Mouse (Mus musculus) embryonic facial prominence, embryonic 10.5 days (tissue): Measurements from ENCODE around the gene Gpnmb. TPM values are rescaled to one million over a fixed set of nuclear protein-coding genes. Genes with fewer than 3 reads are reported as not detected.

Source experiments
- DNase-seq: peaks from one replicate; pipeline ENCODE4 v3.0.0-alpha.2; 2017; ENCODE audit warnings: low spot score
- H3K27ac ChIP-seq: fragments of 300-500 bp; sonication (generic); replicated peaks from 2 replicates; pipeline ENCODE4 v1.5.1; 2016; ENCODE audit warnings: mild to moderate bottlenecking
- H3K27me3 ChIP-seq: fragments of 300-500 bp; sonication (generic); replicated peaks from 2 replicates; pipeline ENCODE4 v1.6.1; 2016; ENCODE audit warnings: low read depth, mild to moderate bottlenecking; ENCODE audit not compliant: poor library complexity, severe bottlenecking
- H3K36me3 ChIP-seq: fragments of 300-500 bp; sonication (generic); replicated peaks from 2 replicates; pipeline ENCODE4 v1.6.1; 2016; ENCODE audit warnings: mild to moderate bottlenecking, moderate library complexity
- H3K4me1 ChIP-seq: fragments of 300-500 bp; sonication (generic); 2 replicates; pipeline ENCODE4 v1.6.1; 2016
- H3K4me3 ChIP-seq: fragments of 300-500 bp; sonication (generic); 2 replicates; pipeline ENCODE4 v1.5.1; 2016; ENCODE audit warnings: mild to moderate bottlenecking, moderate library complexity
- H3K9me3 ChIP-seq: fragments of 300-500 bp; sonication (generic); 2 replicates; pipeline ENCODE4 v1.6.1; 2016; ENCODE audit warnings: mild to moderate bottlenecking
- WGBS: fragments of 180-500 bp; shearing (Covaris S2); methylation state at CpG from one replicate; pipeline ENCODE4 v1.1.7; 2016; 5-methylcytosine and 5-hydroxymethylcytosine counted together
- polyA plus RNA-seq: library from polyadenylated mRNA; unstranded; fragments of >200 nt; fragmentation: Nextera tagmentation; extraction: Ambion mirVana; gene quantifications from 2 replicates; pipeline ENCODE4 v1.2.1, GENCODE M21; 2016

Gene Gpnmb
- polyA plus RNA-seq, 1 experiment from 2014 or later: 2.7 TPM

DNA sequence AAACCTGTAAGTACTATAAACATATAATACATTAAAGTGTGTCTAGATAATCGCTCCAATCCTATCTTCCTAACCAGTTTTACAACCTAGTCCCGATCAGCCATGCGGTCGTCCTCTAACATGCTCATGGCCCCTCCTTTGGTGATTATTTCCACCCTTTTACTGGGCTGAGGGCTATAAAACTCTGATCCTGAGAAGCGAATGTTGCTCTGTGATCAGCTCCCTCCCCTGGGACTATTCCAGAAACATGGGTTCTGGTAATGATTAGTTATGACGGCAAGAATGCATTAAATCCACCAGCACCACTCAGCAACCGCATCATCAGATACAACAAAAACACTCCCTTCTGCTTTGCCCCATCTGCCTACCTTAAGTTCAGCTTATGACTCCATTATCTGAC, 77.5 kb downstream of the Gpnmb start:
- no peaks in the 10 kb centered on the region for H3K9me3 ChIP-seq
- no peak overlapping the region for H3K27ac ChIP-seq
- peaks cover 96% of the 10 kb centered on the region for H3K36me3 ChIP-seq
- 81% methylated on average over 7 of the region's 7 CpGs for WGBS
- H3K4me3 ChIP-seq: no peak overlapping the region
- H3K27me3 ChIP-seq: no peaks in the 10 kb centered on the region
- DNase-seq: no peak
- H3K4me1 ChIP-seq: no peaks in the 10 kb centered on the region

GRCm38 (mm10) chr6:49114457-49114856, 78.1 kb downstream of the Gpnmb start:
- Histone ChIP-seq H3K4me3 (no peak overlapping the region), H3K27ac (no peak overlapping the region), H3K27me3 (no peaks in the 10 kb centered on the region), H3K4me1 (no peaks in the 10 kb centered on the region), H3K36me3 (peaks cover 93% of the 10 kb centered on the region), H3K9me3 (no peaks in the 10 kb centered on the region)
- no peak for DNase-seq
- 82% methylated on average over 6 of the region's 6 CpGs for WGBS

- no peaks in the 10 kb centered on the region for H3K4me1 ChIP-seq
- H3K27ac ChIP-seq: no peak overlapping the region
- H3K27me3 ChIP-seq: no peaks in the 10 kb centered on the region
- 83% methylated on average over 5 of the region's 5 CpGs for WGBS
- H3K36me3 ChIP-seq: peaks cover 92% of the 10 kb centered on the region
- no peaks in the 10 kb centered on the region for H3K9me3 ChIP-seq
- DNase-seq: no peak
- no peak overlapping the region for H3K4me3 ChIP-seq
These were observed 79.2 kb downstream of the Gpnmb start for GRCm38 (mm10) chr6:49115550-49115949.

DNA sequence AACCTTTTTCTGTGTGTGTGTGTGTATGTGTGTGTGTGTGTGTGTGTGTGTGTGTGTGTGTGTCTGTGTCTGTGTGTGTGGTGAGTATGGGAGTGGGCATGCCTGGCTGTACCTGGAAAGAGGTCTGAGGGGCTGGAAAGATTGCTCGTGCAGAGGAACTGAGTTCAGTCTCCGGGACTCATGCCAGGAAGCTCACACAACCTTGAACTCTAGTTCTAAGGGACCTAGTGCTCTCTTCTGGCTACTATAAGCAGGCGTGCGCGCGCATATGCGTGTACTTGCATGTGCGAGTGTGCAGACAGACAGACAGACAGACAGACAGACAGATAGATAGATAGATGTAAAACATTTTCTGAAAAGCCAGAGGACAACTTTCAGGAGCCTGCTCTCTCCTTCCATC, 79.9 kb downstream of the Gpnmb start:
- Histone ChIP-seq H3K9me3 (no peaks in the 10 kb centered on the region), H3K4me1 (no peaks in the 10 kb centered on the region), H3K27me3 (no peaks in the 10 kb centered on the region), H3K4me3 (no peak overlapping the region), H3K36me3 (peaks cover 91% of the 10 kb centered on the region), H3K27ac (no peak overlapping the region)
- DNase-seq: no peak
- WGBS: 94% methylated on average over 8 of the region's 8 CpGs

- WGBS: 85% methylated on average over 8 of the region's 8 CpGs
- H3K36me3 ChIP-seq: peaks cover 88% of the 10 kb centered on the region
- H3K27ac ChIP-seq: no peak overlapping the region
- H3K4me3 ChIP-seq: no peak overlapping the region
- H3K27me3 ChIP-seq: no peaks in the 10 kb centered on the region
- H3K4me1 ChIP-seq: no peaks in the 10 kb centered on the region
- no peaks in the 10 kb centered on the region for H3K9me3 ChIP-seq
- no peak for DNase-seq
These were observed 82.1 kb downstream of the Gpnmb start for GRCm38 (mm10) chr6:49118446-49118845.

DNA sequence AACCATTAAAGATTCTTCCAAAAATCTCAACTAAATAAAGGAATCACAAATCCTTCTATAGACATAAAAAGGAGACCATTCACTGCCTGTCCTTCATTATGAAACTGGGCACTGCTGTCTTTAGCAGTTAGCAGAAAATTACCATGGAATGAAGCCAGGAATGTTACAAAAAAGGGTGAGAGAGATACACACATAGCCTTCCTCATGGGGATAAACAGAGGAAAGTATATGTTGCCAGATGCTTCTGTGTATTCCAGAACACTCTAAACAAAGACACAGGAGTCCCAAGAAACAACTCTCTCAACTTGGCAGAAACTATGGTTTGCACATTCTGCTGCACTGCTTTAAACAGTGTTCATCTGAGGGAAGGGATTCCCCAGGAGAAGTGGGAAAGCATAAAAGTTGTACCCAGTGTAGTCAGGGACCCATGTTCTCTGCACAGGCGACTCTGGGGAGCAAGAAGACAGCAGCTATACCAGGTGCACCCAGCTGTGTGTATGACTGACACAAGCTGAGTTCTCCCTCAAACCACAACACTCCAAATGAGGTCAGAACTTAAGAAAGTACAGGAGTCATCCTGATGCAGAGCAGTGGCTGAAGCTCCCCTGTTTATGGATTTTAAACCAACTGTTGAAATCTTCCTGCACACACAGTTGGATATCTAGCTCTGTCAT, 83.3 kb downstream of the Gpnmb start:
- no peaks in the 10 kb centered on the region for H3K9me3 ChIP-seq
- no peaks in the 10 kb centered on the region for H3K4me1 ChIP-seq
- peaks cover 87% of the 10 kb centered on the region for H3K36me3 ChIP-seq
- no peak for DNase-seq
- H3K27ac ChIP-seq: no peak overlapping the region
- no peak overlapping the region for H3K4me3 ChIP-seq
- no peaks in the 10 kb centered on the region for H3K27me3 ChIP-seq
- 87% methylated on average over 1 of the region's 1 CpGs for WGBS

GRCm38 (mm10) chr6:49120370-49120769, 84.0 kb downstream of the Gpnmb start:
- Histone ChIP-seq H3K4me1 (no peaks in the 10 kb centered on the region), H3K9me3 (no peaks in the 10 kb centered on the region), H3K4me3 (no peak overlapping the region), H3K27ac (no peak overlapping the region), H3K27me3 (no peaks in the 10 kb centered on the region), H3K36me3 (peaks cover 85% of the 10 kb centered on the region)
- WGBS: 89% methylated on average over 3 of the region's 3 CpGs
- no peak for DNase-seq

Other genes with a start within 250 kb of the Gpnmb start
- gene Tmem176a, start 195.6 kb upstream of the Gpnmb start, polyA plus RNA-seq: 14.2 and 21.0 TPM in 2 replicates
- 38.1 and 54.6 TPM in 2 replicates for gene Tmem176b, start 195.1 kb upstream of the Gpnmb start, polyA plus RNA-seq
- 0.07 TPM in 1 of 2 replicates, not detected in the other for gene Aoc1, start 163.7 kb upstream of the Gpnmb start, polyA plus RNA-seq
- gene 1600015I10Rik, start 106.7 kb upstream of the Gpnmb start, polyA plus RNA-seq: not detected in 2 replicates
- gene Doxl2, start 61.6 kb upstream of the Gpnmb start, polyA plus RNA-seq: not detected in 2 replicates
- gene Svs1, start 49.7 kb upstream of the Gpnmb start, polyA plus RNA-seq: not detected in 2 replicates
- 74.1 and 77.2 TPM in 2 replicates for gene Malsu1, start 37.2 kb downstream of the Gpnmb start, polyA plus RNA-seq
- 159 TPM in 2 replicates for gene Igf2bp3, start 178.4 kb downstream of the Gpnmb start, polyA plus RNA-seq
- 123 and 132 TPM in 2 replicates for gene Tra2a, start 227.5 kb downstream of the Gpnmb start, polyA plus RNA-seq